Mouse (Mus musculus) frontal cortex, adult (tissue): ENCODE measurements at regions not wholly inside any gene's neighbourhood (a gene's known extent, or its start where the extent isn't known, plus 50 kb on each side); places are given as distances from the start of the nearest gene placed in this dataset.

ENCODE experiments used
- ATAC-seq: cut with Nextera tagmentation; 2 replicates; pipeline ENCODE4 v1.9.2; 2017; ENCODE audit warnings: mild to moderate bottlenecking, moderate library complexity, mixed read lengths; ENCODE audit not compliant: low TSS enrichment

GRCm38 (mm10) chr17:59521107-59521506 is 507.9 kb upstream of the Nudt12 start:
- ATAC-seq = peak; percentile 91

- ATAC-seq = peak; percentile 50; the same call in 1 of the 2 replicates
Observed at GRCm38 (mm10) chr17:59488354-59488753, 475.2 kb upstream of the Nudt12 start.
